Mouse (Mus musculus) lung, postnatal 10 days (tissue): ENCODE measurements at regions not wholly inside any gene's neighbourhood (a gene's known extent, or its start where the extent isn't known, plus 50 kb on each side); places are given as distances from the start of the nearest gene placed in this dataset.
A peak's percentile ranks its signal among the peaks of the same experiment; 100 is the strongest.

Source experiments
- DNase-seq: peaks from one replicate; pipeline ENCODE4 v3.0.0; 2021

GRCm38 (mm10) chr16:29838981-29839661, 225.1 kb upstream of the Hes1 start:
- DNase-seq, result peak; percentile 76

GRCm38 (mm10) chr16:29839662-29840001, 224.6 kb upstream of the Hes1 start:
- no peak for DNase-seq

GRCm38 (mm10) chr16:29840412-29840811, 223.8 kb upstream of the Hes1 start:
- DNase-seq, result no peak

- peak; percentile 43 for DNase-seq
These were observed 223.1 kb upstream of the Hes1 start for GRCm38 (mm10) chr16:29841132-29841531.

GRCm38 (mm10) chr16:29842071-29842470, 222.1 kb upstream of the Hes1 start:
- no peak for DNase-seq

- DNase-seq, result no peak
These were observed 220.7 kb upstream of the Hes1 start for GRCm38 (mm10) chr16:29843490-29843889.

- DNase-seq, result peak; percentile 26
These were observed 219.2 kb upstream of the Hes1 start for GRCm38 (mm10) chr16:29844706-29845596.

GRCm38 (mm10) chr16:29845597-29845986, 218.6 kb upstream of the Hes1 start:
- DNase-seq, result peak; percentile 30

- no peak for DNase-seq
These were observed 217.1 kb upstream of the Hes1 start for GRCm38 (mm10) chr16:29847059-29847458.

GRCm38 (mm10) chr16:29847734-29848133, 216.4 kb upstream of the Hes1 start:
- DNase-seq, result no peak

GRCm38 (mm10) chr16:29848527-29848926, 215.7 kb upstream of the Hes1 start:
- DNase-seq, result no peak

- DNase-seq, result no peak
These were observed 214.7 kb upstream of the Hes1 start for GRCm38 (mm10) chr16:29849511-29849910.

- DNase-seq, result no peak
These were observed 213.6 kb upstream of the Hes1 start for GRCm38 (mm10) chr16:29850616-29851015.

- DNase-seq, result no peak
These were observed 212.4 kb upstream of the Hes1 start for GRCm38 (mm10) chr16:29851827-29852226.

- DNase-seq, result no peak
These were observed 209.2 kb upstream of the Hes1 start for GRCm38 (mm10) chr16:29854805-29855565.

- no peak for DNase-seq
These were observed 207.6 kb upstream of the Hes1 start for GRCm38 (mm10) chr16:29856545-29856944.

GRCm38 (mm10) chr16:29858645-29859044, 205.5 kb upstream of the Hes1 start:
- no peak for DNase-seq

- no peak for DNase-seq
These were observed 203.9 kb upstream of the Hes1 start for GRCm38 (mm10) chr16:29860306-29860705.

GRCm38 (mm10) chr16:29861056-29861455, 203.1 kb upstream of the Hes1 start:
- DNase-seq, result no peak

- DNase-seq, result no peak
These were observed 199.0 kb upstream of the Hes1 start for GRCm38 (mm10) chr16:29865075-29865740.

- no peak for DNase-seq
These were observed 192.8 kb upstream of the Hes1 start for GRCm38 (mm10) chr16:29871395-29871794.

GRCm38 (mm10) chr16:29876196-29876595, 188.0 kb upstream of the Hes1 start:
- DNase-seq, result no peak
